Mouse (Mus musculus) adrenal gland, adult 8-10 months (tissue): ENCODE measurements at regions not wholly inside any gene's neighbourhood (a gene's known extent, or its start where the extent isn't known, plus 50 kb on each side); places are given as distances from the start of the nearest gene placed in this dataset.

Experiments used
- DNase-seq: peaks from one replicate; pipeline ENCODE4 v3.0.0; 2022

- no peak for DNase-seq
Measured at GRCm38 (mm10) chr1:189085245-189085644, 77.6 kb upstream of the Kctd3 start.

GRCm38 (mm10) chr1:189081267-189081666 is 73.6 kb upstream of the Kctd3 start:
- DNase-seq: no peak

GRCm38 (mm10) chr1:189080797-189081196 is 73.2 kb upstream of the Kctd3 start:
- DNase-seq: peak; percentile 25

GRCm38 (mm10) chr1:189079451-189080410 is 72.1 kb upstream of the Kctd3 start:
- DNase-seq: no peak

- no peak for DNase-seq
Measured at GRCm38 (mm10) chr1:189077861-189078260, 70.2 kb upstream of the Kctd3 start.

- DNase-seq: no peak
Measured at GRCm38 (mm10) chr1:189076276-189076675, 68.6 kb upstream of the Kctd3 start.

GRCm38 (mm10) chr1:189075671-189076070 is 68.0 kb upstream of the Kctd3 start:
- no peak for DNase-seq

GRCm38 (mm10) chr1:189072516-189072915 is 64.9 kb upstream of the Kctd3 start:
- DNase-seq: no peak

GRCm38 (mm10) chr1:189068204-189068603 is 60.6 kb upstream of the Kctd3 start:
- no peak for DNase-seq

- DNase-seq: no peak
Measured at GRCm38 (mm10) chr1:189067204-189067960, 59.7 kb upstream of the Kctd3 start.

- no peak for DNase-seq
Measured at GRCm38 (mm10) chr1:189066446-189067151, 59.0 kb upstream of the Kctd3 start.

GRCm38 (mm10) chr1:189065152-189065910 is 57.7 kb upstream of the Kctd3 start:
- no peak for DNase-seq

- no peak for DNase-seq
Measured at GRCm38 (mm10) chr1:189064629-189065028, 57.0 kb upstream of the Kctd3 start.

- no peak for DNase-seq
Measured at GRCm38 (mm10) chr1:189063699-189064098, 56.1 kb upstream of the Kctd3 start.

- no peak for DNase-seq
Measured at GRCm38 (mm10) chr1:189063209-189063608, 55.6 kb upstream of the Kctd3 start.
